Mouse (Mus musculus): ENCODE results near the gene Pip5kl1. TPM values are rescaled to one million over a fixed set of nuclear protein-coding genes. Genes with fewer than 3 reads are reported as not detected.

Gene Pip5kl1
- polyA plus RNA-seq, 2 experiments, result 0.11 TPM; not detected in 1

DNA sequence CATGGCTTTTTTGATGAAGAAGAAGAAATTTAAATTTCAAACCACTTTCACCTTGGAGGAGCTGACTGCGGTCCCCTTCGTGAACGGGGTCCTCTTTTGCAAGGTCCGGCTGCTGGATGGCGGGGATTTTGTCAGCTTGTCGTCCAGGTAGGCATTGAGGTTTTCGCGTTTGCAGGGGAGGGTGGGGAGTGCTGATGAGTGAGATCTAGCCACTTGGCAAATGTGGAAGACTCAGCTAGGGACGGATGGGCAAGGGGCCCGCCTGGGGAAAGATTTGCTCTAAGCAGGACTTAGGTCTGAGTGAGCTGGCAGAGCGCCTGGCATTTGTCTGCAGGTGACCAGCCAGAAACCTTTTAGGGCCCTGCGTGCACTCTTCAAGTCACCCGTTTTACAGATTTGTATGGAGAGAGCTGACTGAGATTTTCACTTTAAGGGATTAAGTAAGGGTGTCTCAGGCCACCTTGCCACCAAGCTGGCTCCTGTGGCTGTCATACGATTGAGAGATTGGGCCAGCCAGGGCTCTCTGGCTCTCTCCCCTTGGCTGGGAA is 38.4 kb upstream of the Pip5kl1 start:
- DNase-seq (ENCODE audit: low read depth in 3 of 3, low spot score in 3 of 3), result no peak
- no peaks in the 10 kb centered on the region for H3K9me3 ChIP-seq (ENCODE audit: control insufficient read depth, low read length)
- no peak for TF ChIP-seq CTCF (IDR thresholded peaks at IDR 0.05; ENCODE audit: low read depth)
- no peak for TF ChIP-seq EP300 (IDR thresholded peaks at IDR 0.05; ENCODE audit: low read depth)
- H3K9ac ChIP-seq (replicated peaks), result peak overlapping the region; percentile 50
- H3K4me3 ChIP-seq (ENCODE audit: insufficient read depth in 1 of 2, low read depth in 2 of 2, low read length in 2 of 2), result peak overlapping the region; percentile 66 to 72; a peak in 3 of 4 replicates
- no peaks in the 10 kb centered on the region for H3K36me3 ChIP-seq (replicated peaks; ENCODE audit: control insufficient read depth, insufficient read depth, low read depth)
- no peak overlapping the region for H3K27ac ChIP-seq
- 3% methylated on average over 14 of the region's 14 CpGs for WGBS (ENCODE audit: insufficient replicate concordance)
- no peak for ATAC-seq (ENCODE audit: insufficient read depth)
- peaks cover 0 to 11% of the 10 kb centered on the region in 2 experiments; a peak in 3 of 4 replicates for H3K4me1 ChIP-seq (replicated peaks; ENCODE audit: control insufficient read depth in 2 of 2, insufficient read depth in 2 of 2, low read length in 1 of 2)
- H3K4me2 ChIP-seq (ENCODE audit: low read depth), result peak overlapping the region; percentile 96
- peaks cover 36% of the 10 kb centered on the region for H3K27me3 ChIP-seq (ENCODE audit: control insufficient read depth, insufficient read depth, low read length)

DNA sequence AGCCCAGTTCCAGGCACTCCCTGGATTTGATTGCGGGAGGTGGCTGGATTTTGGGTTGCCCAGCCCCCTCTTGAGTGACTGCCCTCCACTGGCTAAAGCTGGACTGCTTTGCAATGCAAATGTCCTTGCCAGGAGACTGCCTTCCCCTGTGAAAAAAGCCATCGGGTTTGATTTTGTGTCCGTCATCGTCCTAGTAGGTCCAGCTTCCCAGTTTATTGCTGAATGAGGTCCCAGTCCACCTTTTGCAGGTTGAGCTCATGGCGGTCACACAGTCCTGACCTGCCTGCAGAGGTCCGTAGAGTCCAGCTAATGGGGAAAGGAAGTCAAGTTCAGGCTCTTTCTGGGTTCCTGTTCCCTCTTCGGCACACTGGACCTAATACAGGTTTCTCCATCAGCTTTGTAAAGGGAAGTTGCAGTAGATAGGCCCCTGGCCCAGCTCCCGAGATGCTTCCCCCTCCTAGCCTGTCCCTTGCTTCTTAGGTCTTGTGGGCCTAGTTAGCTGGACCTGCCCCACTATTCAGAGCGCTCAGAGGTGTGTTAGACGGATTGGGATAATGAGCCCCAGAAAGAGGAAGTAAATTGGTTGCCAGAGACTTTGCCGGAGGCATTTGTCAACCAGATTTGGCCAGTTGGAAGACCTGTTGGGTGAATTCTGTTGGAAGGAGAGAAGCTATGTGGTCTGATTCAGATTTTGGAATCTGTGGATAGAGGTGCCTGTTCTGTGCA is 37.8 kb upstream of the Pip5kl1 start:
- WGBS (ENCODE audit: insufficient replicate concordance), result 5% methylated on average over 11 of the region's 11 CpGs
- Histone ChIP-seq H3K27ac (0 out of 2 replicates have a peak overlapping the region, but pooled peaks have one; percentile 6), H3K4me2 (ENCODE audit: low read depth) (peak overlapping the region; percentile 96), H3K9ac (replicated peaks) (no peak overlapping the region), H3K4me1 (replicated peaks; ENCODE audit: control insufficient read depth in 2 of 2, insufficient read depth in 2 of 2, low read length in 1 of 2) (peaks cover 0 to 11% of the 10 kb centered on the region in 2 experiments; a peak in 3 of 4 replicates), H3K36me3 (replicated peaks; ENCODE audit: control insufficient read depth, insufficient read depth, low read depth) (no peaks in the 10 kb centered on the region), H3K4me3 (ENCODE audit: insufficient read depth in 1 of 2, low read depth in 2 of 2, low read length in 2 of 2) (peak overlapping the region; percentile 66 to 72), H3K27me3 (ENCODE audit: control insufficient read depth, insufficient read depth, low read length) (peaks cover 36% of the 10 kb centered on the region), H3K9me3 (ENCODE audit: control insufficient read depth, low read length) (no peaks in the 10 kb centered on the region)
- TF ChIP-seq CTCF (IDR thresholded peaks at IDR 0.05; ENCODE audit: low read depth), result 0 out of 2 replicates have a peak, but pooled peaks have one; percentile 7
- TF ChIP-seq EP300 (IDR thresholded peaks at IDR 0.05; ENCODE audit: low read depth), result no peak
- no peak for ATAC-seq (ENCODE audit: insufficient read depth)
- peak in 1 of 3 experiments; percentile 23 for DNase-seq (ENCODE audit: low read depth in 3 of 3, low spot score in 3 of 3)

DNA sequence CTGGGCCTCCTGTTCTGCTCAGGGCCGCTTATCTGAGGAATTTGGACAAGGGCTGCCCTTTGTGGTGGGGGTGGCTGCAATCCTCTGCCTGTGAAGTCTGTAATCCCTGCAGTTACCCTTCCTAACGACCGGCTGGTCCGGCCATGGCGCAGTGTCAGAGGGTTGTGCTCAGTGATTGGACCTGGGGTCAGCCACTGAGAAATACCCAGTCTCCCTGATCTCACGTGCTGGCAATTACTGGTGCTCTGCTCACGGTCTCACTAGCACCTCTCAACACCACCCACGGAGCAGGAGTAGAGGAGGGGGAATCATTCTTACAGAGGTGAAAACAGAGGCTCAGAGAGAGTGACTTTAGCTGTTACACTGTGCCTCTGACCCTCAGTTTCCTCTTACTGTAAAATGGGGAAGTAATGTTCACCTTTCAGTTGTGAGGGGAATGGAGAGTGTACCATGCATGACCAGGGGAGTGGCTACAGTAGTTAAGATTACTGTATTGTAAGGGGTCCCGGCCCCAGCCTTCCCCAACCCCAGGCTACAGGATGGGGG is 37.2 kb upstream of the Pip5kl1 start:
- H3K36me3 ChIP-seq (replicated peaks; ENCODE audit: control insufficient read depth, insufficient read depth, low read depth), result no peaks in the 10 kb centered on the region
- no peak overlapping the region for H3K9ac ChIP-seq (replicated peaks)
- H3K9me3 ChIP-seq (ENCODE audit: control insufficient read depth, low read length), result no peaks in the 10 kb centered on the region
- H3K27ac ChIP-seq, result 0 out of 2 replicates have a peak overlapping the region, but pooled peaks have one; percentile 6
- ATAC-seq (ENCODE audit: insufficient read depth) (no peak), DNase-seq (ENCODE audit: low read depth in 3 of 3, low spot score in 3 of 3) (no peak)
- H3K27me3 ChIP-seq (ENCODE audit: control insufficient read depth, insufficient read depth, low read length), result peaks cover 36% of the 10 kb centered on the region
- peak overlapping the region; percentile 96 for H3K4me2 ChIP-seq (ENCODE audit: low read depth)
- WGBS (ENCODE audit: insufficient replicate concordance), result 7% methylated on average over 9 of the region's 9 CpGs
- peaks cover 0 to 11% of the 10 kb centered on the region in 2 experiments; a peak in 3 of 4 replicates for H3K4me1 ChIP-seq (replicated peaks; ENCODE audit: control insufficient read depth in 2 of 2, insufficient read depth in 2 of 2, low read length in 1 of 2)
- H3K4me3 ChIP-seq (ENCODE audit: insufficient read depth in 1 of 2, low read depth in 2 of 2, low read length in 2 of 2), result peak overlapping the region; percentile 66 to 72; a peak in 3 of 4 replicates
- no peak for TF ChIP-seq EP300 (IDR thresholded peaks at IDR 0.05; ENCODE audit: low read depth)
- TF ChIP-seq CTCF (IDR thresholded peaks at IDR 0.05; ENCODE audit: low read depth), result no peak

DNA sequence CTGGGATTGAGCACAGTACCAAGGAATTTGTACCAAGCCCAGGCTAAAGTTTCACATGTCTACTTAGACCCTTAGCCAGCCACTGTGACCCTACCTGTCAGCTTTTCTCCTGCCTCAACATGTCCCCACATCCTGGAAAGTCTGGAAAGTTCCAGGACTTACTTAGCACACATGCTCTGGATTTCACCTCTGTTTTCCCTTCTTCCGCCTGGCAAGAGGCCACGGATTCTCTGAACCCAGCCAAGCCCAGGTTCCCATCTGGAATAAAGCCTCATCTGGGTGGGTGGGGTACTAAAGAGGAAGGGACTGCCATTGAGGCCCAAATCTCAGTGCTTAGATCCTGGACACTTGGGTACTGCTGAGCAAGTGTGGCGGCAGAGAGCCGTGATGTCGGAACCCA is 36.7 kb upstream of the Pip5kl1 start:
- no peak overlapping the region for H3K9ac ChIP-seq (replicated peaks)
- WGBS (ENCODE audit: insufficient replicate concordance), result 72% methylated on average over 5 of the region's 5 CpGs
- H3K9me3 ChIP-seq (ENCODE audit: control insufficient read depth, low read length), result no peaks in the 10 kb centered on the region
- no peak for ATAC-seq (ENCODE audit: insufficient read depth)
- no peak overlapping the region for H3K27ac ChIP-seq
- H3K4me3 ChIP-seq (ENCODE audit: insufficient read depth in 1 of 2, low read depth in 2 of 2, low read length in 2 of 2), result no peak overlapping the region
- TF ChIP-seq CTCF (IDR thresholded peaks at IDR 0.05; ENCODE audit: low read depth), result no peak
- no peak for TF ChIP-seq EP300 (IDR thresholded peaks at IDR 0.05; ENCODE audit: low read depth)
- H3K27me3 ChIP-seq (ENCODE audit: control insufficient read depth, insufficient read depth, low read length), result peaks cover 36% of the 10 kb centered on the region
- DNase-seq (ENCODE audit: low read depth in 3 of 3, low spot score in 3 of 3), result no peak
- H3K4me2 ChIP-seq (ENCODE audit: low read depth), result no peak overlapping the region
- H3K36me3 ChIP-seq (replicated peaks; ENCODE audit: control insufficient read depth, insufficient read depth, low read depth), result no peaks in the 10 kb centered on the region
- peaks cover 0 to 11% of the 10 kb centered on the region in 2 experiments; a peak in 3 of 4 replicates for H3K4me1 ChIP-seq (replicated peaks; ENCODE audit: control insufficient read depth in 2 of 2, insufficient read depth in 2 of 2, low read length in 1 of 2)

DNA sequence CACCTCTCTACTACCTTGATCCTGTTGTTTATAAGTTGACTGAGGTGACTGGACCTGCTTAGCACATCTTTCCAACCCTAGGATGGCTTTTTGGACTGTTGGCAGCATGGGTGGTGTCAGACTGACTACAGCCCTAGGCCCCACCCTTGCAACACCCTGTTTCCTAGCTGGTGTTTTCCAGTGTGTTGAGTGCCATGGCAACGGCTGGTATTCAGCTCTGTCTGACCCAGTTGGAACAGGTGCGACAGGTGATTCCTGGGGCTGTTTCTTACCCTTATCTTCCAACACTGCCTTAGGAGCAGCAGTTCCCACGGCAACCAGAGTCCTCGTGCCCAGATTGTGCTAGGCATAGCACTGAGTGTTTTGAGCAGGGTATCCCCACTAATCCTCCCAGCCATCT is 36.1 kb upstream of the Pip5kl1 start:
- Histone ChIP-seq H3K36me3 (replicated peaks; ENCODE audit: control insufficient read depth, insufficient read depth, low read depth) (no peaks in the 10 kb centered on the region), H3K27me3 (ENCODE audit: control insufficient read depth, insufficient read depth, low read length) (peaks cover 36% of the 10 kb centered on the region), H3K9me3 (ENCODE audit: control insufficient read depth, low read length) (no peaks in the 10 kb centered on the region), H3K4me3 (ENCODE audit: insufficient read depth in 1 of 2, low read depth in 2 of 2, low read length in 2 of 2) (no peak overlapping the region), H3K27ac (no peak overlapping the region), H3K4me2 (ENCODE audit: low read depth) (no peak overlapping the region), H3K9ac (replicated peaks) (no peak overlapping the region), H3K4me1 (replicated peaks; ENCODE audit: control insufficient read depth in 2 of 2, insufficient read depth in 2 of 2, low read length in 1 of 2) (peaks cover 0 to 11% of the 10 kb centered on the region in 2 experiments; a peak in 3 of 4 replicates)
- no peak for TF ChIP-seq CTCF (IDR thresholded peaks at IDR 0.05; ENCODE audit: low read depth)
- TF ChIP-seq EP300 (IDR thresholded peaks at IDR 0.05; ENCODE audit: low read depth), result no peak
- DNase-seq (ENCODE audit: low read depth in 3 of 3, low spot score in 3 of 3) (no peak), ATAC-seq (ENCODE audit: insufficient read depth) (no peak)
- WGBS (ENCODE audit: insufficient replicate concordance), result 68% methylated on average over 4 of the region's 4 CpGs
